Mouse (Mus musculus) MEL (cell line): Measurements from ENCODE around the gene Amn1. TPM values are rescaled to one million over a fixed set of nuclear protein-coding genes. Genes with fewer than 3 reads are reported as not detected.
"Not testable (repeated sequence)": the region's sequence is repeated elsewhere in the genome, so short reads cannot be mapped to it uniquely, and the experiment has no call there.

Source experiments
- DNase-seq: peaks from one replicate; pipeline ENCODE4 v3.0.0; 2011; ENCODE audit warnings: low read depth, low spot score
- H3K27ac ChIP-seq: 2 replicates; pipeline ENCODE4 v1.5.1; 2012; ENCODE audit warnings: low read depth, mild to moderate bottlenecking, control low read depth, low read length, moderate library complexity; ENCODE audit not compliant: control insufficient read depth
- H3K27me3 ChIP-seq, 2 experiments: fragments of 150-350 bp in 1 of 2; sonication (generic) in 1 of 2; 2 replicates each; pipeline ENCODE4 v1.6.1; 2012; ENCODE audit warnings: low read length in 2 of 2, mild to moderate bottlenecking in 2 of 2, improper control_type of control experiment in 1 of 2, moderate library complexity in 1 of 2; ENCODE audit not compliant: insufficient read depth in 2 of 2, control insufficient read depth in 1 of 2
- H3K36me3 ChIP-seq, 2 experiments: 2 replicates each; pipeline ENCODE4 v1.6.1; 2012 to 2014; ENCODE audit warnings: low read length in 2 of 2, improper control_type of control experiment in 1 of 2, inconsistent platforms in 1 of 2, mild to moderate bottlenecking in 1 of 2; ENCODE audit not compliant: insufficient read depth in 2 of 2, control insufficient read depth in 1 of 2
- H3K4me1 ChIP-seq, 2 experiments: fragments of 150-350 bp in 1 of 2; sonication (generic) in 1 of 2; 2 replicates each; pipeline ENCODE4 v1.6.1; 2012; ENCODE audit warnings: low read length in 2 of 2, improper control_type of control experiment in 1 of 2, mild to moderate bottlenecking in 1 of 2; ENCODE audit not compliant: insufficient read depth in 2 of 2, control insufficient read depth in 1 of 2
- H3K4me3 ChIP-seq, 2 experiments: fragments of 150-350 bp in 1 of 2; sonication (generic) in 1 of 2; 2 replicates each; pipeline ENCODE4 v1.5.1; 2012; ENCODE audit warnings: low read depth in 2 of 2, low read length in 2 of 2, mild to moderate bottlenecking in 2 of 2, moderate library complexity in 2 of 2, control low read depth in 1 of 2, improper control_type of control experiment in 1 of 2; ENCODE audit not compliant: control insufficient read depth in 1 of 2, insufficient read depth in 1 of 2
- H3K79me2 ChIP-seq: 2 replicates; pipeline ENCODE4 v1.6.1; 2012; ENCODE audit warnings: mild to moderate bottlenecking, low read length, moderate library complexity; ENCODE audit not compliant: control insufficient read depth, poor library complexity, insufficient read depth
- H3K9ac ChIP-seq: 2 replicates; pipeline ENCODE4 v1.6.1; 2012; ENCODE audit warnings: low read depth, mild to moderate bottlenecking, control low read depth, low read length, moderate library complexity; ENCODE audit not compliant: control insufficient read depth, poor library complexity, severe bottlenecking
- H3K9me3 ChIP-seq: fragments of 150-350 bp; sonication (generic); replicated peaks from 2 replicates; pipeline ENCODE4 v1.6.1; 2012; ENCODE audit warnings: mild to moderate bottlenecking, low read length, improper control_type of control experiment, moderate library complexity; ENCODE audit not compliant: insufficient read depth
- CHD1 ChIP-seq: IDR thresholded peaks from 2 replicates; pipeline ENCODE4 v1.6.1; 2012; ENCODE audit warnings: low read depth, mild to moderate bottlenecking, inconsistent platforms, low read length, improper control_type of control experiment
- CTCF ChIP-seq, 3 experiments: IDR thresholded peaks in 2 of 3; conservative IDR thresholded peaks in 1 of 3; 2 replicates each; pipeline ENCODE4 v1.5.1; 2011 to 2012; ENCODE audit warnings: low read length in 3 of 3, low read depth in 2 of 3, mild to moderate bottlenecking in 2 of 3, improper control_type of control experiment in 1 of 3, inconsistent platforms in 1 of 3, mixed read lengths in 1 of 3, moderate library complexity in 1 of 3; ENCODE audit not compliant: control insufficient read depth in 1 of 3, insufficient read depth in 1 of 3, poor library complexity in 1 of 3, severe bottlenecking in 1 of 3
- E2F4 ChIP-seq: IDR thresholded peaks from 2 replicates; pipeline ENCODE4 v1.6.1; 2011; ENCODE audit warnings: low read depth, low read length, improper control_type of control experiment, borderline replicate concordance
- EP300 ChIP-seq, 2 experiments: IDR thresholded peaks; 2 replicates each; pipeline ENCODE4 v1.6.1; 2011; ENCODE audit warnings: improper control_type of control experiment in 2 of 2, low read length in 2 of 2, low read depth in 1 of 2, mild to moderate bottlenecking in 1 of 2
- ETS1 ChIP-seq: IDR thresholded peaks from 2 replicates; pipeline ENCODE4 v1.6.1; 2012; ENCODE audit warnings: low read depth, mild to moderate bottlenecking, inconsistent platforms, low read length, improper control_type of control experiment, moderate library complexity
- GATA1 ChIP-seq: IDR thresholded peaks from 2 replicates; pipeline ENCODE4 v1.6.1; 2011; ENCODE audit warnings: low read depth, low read length, improper control_type of control experiment
- MXI1 ChIP-seq: IDR thresholded peaks from 2 replicates; pipeline ENCODE4 v1.6.1; 2011; ENCODE audit warnings: mild to moderate bottlenecking, low read depth, low read length, improper control_type of control experiment
- MYB ChIP-seq: IDR thresholded peaks from 2 replicates; pipeline ENCODE4 v1.6.1; 2011; ENCODE audit warnings: mild to moderate bottlenecking, low read depth, low read length, improper control_type of control experiment
- MYC ChIP-seq: IDR thresholded peaks from 2 replicates; pipeline ENCODE4 v1.6.1; 2011; ENCODE audit warnings: low read depth, mild to moderate bottlenecking, low read length, improper control_type of control experiment, moderate library complexity
- NELFE ChIP-seq: IDR thresholded peaks from 2 replicates; pipeline ENCODE4 v1.6.1; 2011; ENCODE audit warnings: low read depth, low read length, improper control_type of control experiment
- POLR2A ChIP-seq, 2 experiments: IDR thresholded peaks; 2 replicates each; pipeline ENCODE4 v1.6.1; 2011 to 2012; ENCODE audit warnings: low read length in 2 of 2, mild to moderate bottlenecking in 2 of 2, control low read depth in 1 of 2, improper control_type of control experiment in 1 of 2, low read depth in 1 of 2, moderate library complexity in 1 of 2; ENCODE audit not compliant: control insufficient read depth in 1 of 2, insufficient read depth in 1 of 2, poor library complexity in 1 of 2
- POLR2AphosphoS5 ChIP-seq: IDR thresholded peaks from 2 replicates; pipeline ENCODE4 v1.6.1; 2012; ENCODE audit warnings: low read depth, borderline replicate concordance, mild to moderate bottlenecking, inconsistent platforms, low read length, moderate library complexity, mixed read lengths
- RAD21 ChIP-seq: IDR thresholded peaks from 2 replicates; pipeline ENCODE4 v1.6.1; 2011; ENCODE audit warnings: mild to moderate bottlenecking, low read depth, low read length, improper control_type of control experiment
- RCOR1 ChIP-seq: IDR thresholded peaks from 2 replicates; pipeline ENCODE4 v1.6.1; 2012; ENCODE audit warnings: low read depth, mild to moderate bottlenecking, inconsistent platforms, low read length, improper control_type of control experiment
- SIN3A ChIP-seq: IDR thresholded peaks from 2 replicates; pipeline ENCODE4 v1.6.1; 2012; ENCODE audit warnings: low read length, improper control_type of control experiment, inconsistent platforms
- TAL1 ChIP-seq: IDR thresholded peaks from 2 replicates; pipeline ENCODE4 v1.6.1; 2012; ENCODE audit warnings: mild to moderate bottlenecking, inconsistent platforms, low read length, moderate library complexity, mixed read lengths
- TCF12 ChIP-seq: IDR thresholded peaks from 2 replicates; pipeline ENCODE4 v1.6.1; 2014; ENCODE audit warnings: low read depth, mild to moderate bottlenecking, inconsistent platforms, low read length, improper control_type of control experiment, moderate library complexity
- USF2 ChIP-seq, 2 experiments: IDR thresholded peaks; 2 replicates each; pipeline ENCODE4 v1.6.1; 2011 to 2012; ENCODE audit warnings: improper control_type of control experiment in 2 of 2, low read length in 2 of 2, borderline replicate concordance in 1 of 2, inconsistent platforms in 1 of 2, low read depth in 1 of 2, mild to moderate bottlenecking in 1 of 2; ENCODE audit not compliant: insufficient read depth in 1 of 2
- ZC3H11A ChIP-seq: IDR thresholded peaks from 2 replicates; pipeline ENCODE4 v1.6.1; 2012; ENCODE audit warnings: low read depth, mild to moderate bottlenecking, inconsistent platforms, low read length, improper control_type of control experiment
- ZMIZ1 ChIP-seq: IDR thresholded peaks from 2 replicates; pipeline ENCODE4 v1.6.1; 2012; ENCODE audit warnings: low read depth, mild to moderate bottlenecking, inconsistent platforms, low read length, improper control_type of control experiment, moderate library complexity
- ZNF384 ChIP-seq: IDR thresholded peaks from 2 replicates; pipeline ENCODE4 v1.6.1; 2012; ENCODE audit warnings: low read depth, mild to moderate bottlenecking, inconsistent platforms, low read length, improper control_type of control experiment
- polyA plus RNA-seq, 2 experiments: library from polyadenylated mRNA; stranded (reverse) in 1 of 2; unstranded in 1 of 2; fragments of >175 nt in 1 of 2; fragments of >200 nt in 1 of 2; gene quantifications; 2 replicates each; pipeline versions ENCODE4 v1.2.1 to v1.2.4; 2012; ENCODE audit warnings: low replicate concordance in 2 of 2, low read depth in 1 of 2; ENCODE audit not compliant: insufficient read length in 2 of 2, insufficient read depth in 1 of 2, missing spikeins in 1 of 2
- total RNA-seq: library from RNA; depleted of rRNA; stranded (reverse); fragments of 300-350 nt; gene quantifications from 2 replicates; pipeline ENCODE4 v1.2.3, GENCODE M21; 2012

The Amn1 gene
- total and polyA plus RNA-seq, 3 experiments = 2.7 TPM; not detected in 1

DNA sequence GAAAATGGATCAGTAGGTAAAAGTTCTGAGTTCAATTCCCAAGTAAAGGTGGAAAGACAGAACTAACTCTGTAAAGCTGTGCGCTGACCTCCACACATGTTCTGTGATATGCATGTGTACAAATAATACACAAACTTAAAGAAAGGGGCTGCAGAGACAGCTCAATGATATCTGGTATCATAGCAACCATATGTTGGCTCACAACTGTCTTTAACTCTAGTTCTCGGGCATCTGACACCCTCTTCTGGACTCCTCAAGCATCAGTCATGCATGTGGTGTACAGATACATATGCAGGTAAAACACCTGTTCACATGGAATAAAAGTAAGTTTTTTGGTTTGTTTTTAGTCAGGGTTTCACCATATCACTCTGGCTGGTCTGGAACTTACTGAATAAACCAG lies 20.1 kb downstream of the Amn1 start:
- peaks cover 0 to 7% of the 10 kb centered on the region in 2 experiments; a peak in 3 of 4 replicates for H3K36me3 ChIP-seq

DNA sequence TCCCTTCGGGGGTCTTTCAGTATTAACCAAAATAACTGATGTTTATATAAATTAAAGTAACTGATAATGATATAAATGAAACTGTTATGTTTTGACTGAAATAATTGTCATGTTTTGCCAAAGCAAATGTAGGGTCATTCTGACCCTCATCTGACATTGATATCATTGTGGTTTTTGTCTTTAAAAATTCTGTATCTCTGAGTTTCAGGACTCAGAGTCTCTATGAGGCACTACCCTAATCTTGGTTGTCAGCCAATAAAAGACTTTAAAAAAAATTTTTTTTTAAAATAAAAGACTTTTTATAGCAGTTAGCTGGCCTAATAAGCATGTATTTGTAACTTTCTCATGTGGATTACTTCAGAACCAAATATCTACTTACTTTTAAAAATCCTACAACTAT lies 20.8 kb downstream of the Amn1 start:
- Histone ChIP-seq H3K36me3 (peaks cover 0 to 7% of the 10 kb centered on the region in 2 experiments; a peak in 3 of 4 replicates), H3K9me3 (no peaks in the 10 kb centered on the region), H3K79me2 (no peaks in the 10 kb centered on the region), H3K4me1 (no peaks in the 10 kb centered on the region; a peak in 1 of 4 replicates), H3K27me3 (no peaks in the 10 kb centered on the region), H3K9ac (no peak overlapping the region), H3K4me3 (no peak overlapping the region), H3K27ac (no peak overlapping the region)
- TF ChIP-seq MYC (no peak), EP300 (IDR thresholded peaks at IDR 0.05; ENCODE audit: low read depth in 1 of 2, low read length in 2 of 2) (peak; percentile 47; a peak in 2 of 4 replicates), ZNF384 (0 out of 2 replicates have a peak, but pooled peaks have one; percentile 15), TCF12 (peak; percentile 32; the same call in 1 of the 2 replicates)
- no peak for DNase-seq

More for the DNA sequence above, 20.1 kb downstream of the Amn1 start:
- no peaks in the 10 kb centered on the region; a peak in 1 of 4 replicates for H3K4me1 ChIP-seq
- no peak for DNase-seq
- H3K27me3 ChIP-seq = no peaks in the 10 kb centered on the region
- no peak overlapping the region for H3K4me3 ChIP-seq
- no peaks in the 10 kb centered on the region for H3K9me3 ChIP-seq
- no peak overlapping the region for H3K27ac ChIP-seq
- no peak for TF ChIP-seq POLR2A (IDR thresholded peaks at IDR 0.05; ENCODE audit: control insufficient read depth in 1 of 2, insufficient read depth in 1 of 2, low read depth in 1 of 2, low read length in 2 of 2, poor library complexity in 1 of 2)
- TF ChIP-seq GATA1 = no peak
- no peak for TF ChIP-seq CTCF (IDR thresholded peaks at IDR 0.05 in 2 of 3, conservative IDR thresholded peaks at IDR 0.05 in 1 of 3; ENCODE audit: control insufficient read depth in 1 of 3, insufficient read depth in 1 of 3, low read depth in 2 of 3, low read length in 3 of 3, poor library complexity in 1 of 3, severe bottlenecking in 1 of 3)
- no peak for TF ChIP-seq RCOR1
- no peak for TF ChIP-seq MYB
- TF ChIP-seq E2F4 = no peak
- TF ChIP-seq POLR2AphosphoS5 = no peak
- no peak for TF ChIP-seq ZNF384
- TF ChIP-seq TAL1 = no peak
- TF ChIP-seq ZMIZ1 = no peak
- no peak for TF ChIP-seq TCF12
- no peak for TF ChIP-seq CHD1
- TF ChIP-seq ETS1 = no peak
- no peak for TF ChIP-seq MXI1
- TF ChIP-seq SIN3A = no peak
- TF ChIP-seq RAD21 = no peak
- no peak for TF ChIP-seq USF2 (IDR thresholded peaks at IDR 0.05; ENCODE audit: borderline replicate concordance in 1 of 2, insufficient read depth in 1 of 2, low read depth in 1 of 2, low read length in 2 of 2)
- TF ChIP-seq ZC3H11A = no peak
- no peak for TF ChIP-seq NELFE
- H3K79me2 ChIP-seq = no peaks in the 10 kb centered on the region
- H3K9ac ChIP-seq = no peak overlapping the region

GRCm38 (mm10) chr6:149167038-149167437 lies 21.5 kb downstream of the Amn1 start:
- not testable (repeated sequence) for H3K4me1 ChIP-seq, H3K27ac ChIP-seq, H3K79me2 ChIP-seq, DNase-seq, H3K4me3 ChIP-seq, H3K9ac ChIP-seq, H3K27me3 ChIP-seq, H3K9me3 ChIP-seq, H3K36me3 ChIP-seq
